Mouse (Mus musculus): ENCODE data around the gene St8sia4. TPM values are rescaled to one million over a fixed set of nuclear protein-coding genes. Genes with fewer than 3 reads are reported as not detected.
"Not testable (repeated sequence)": the region's sequence is repeated elsewhere in the genome, so short reads cannot be mapped to it uniquely, and the experiment has no call there.

St8sia4 gene
- total RNA-seq, 2 experiments from 2014 or later: 2.1 to 2.3 TPM

GRCm38 (mm10) chr1:95598108-95598507 lies 69.3 kb downstream of the St8sia4 start:
- intact Hi-C loops (cut with DNase I): no loop called here

GRCm38 (mm10) chr1:95596825-95597224 lies 70.5 kb downstream of the St8sia4 start:
- no peak for DNase-seq
- intact Hi-C loops (cut with DNase I): no loop called here

More at GRCm38 (mm10) chr1:95598108-95598507, 69.3 kb downstream of the St8sia4 start:
- DNase-seq: no peak

GRCm38 (mm10) chr1:95591101-95591500 lies 76.3 kb downstream of the St8sia4 start:
- intact Hi-C loops (cut with DNase I): no loop called here
- no peak for DNase-seq

GRCm38 (mm10) chr1:95590108-95590507 lies 77.3 kb downstream of the St8sia4 start:
- DNase-seq: no peak
- intact Hi-C loops (cut with DNase I): no loop called here

- no peak for DNase-seq
- intact Hi-C loops (cut with DNase I): no loop called here
Observed at GRCm38 (mm10) chr1:95589471-95589870, 77.9 kb downstream of the St8sia4 start.

GRCm38 (mm10) chr1:95583310-95583709 lies 84.1 kb downstream of the St8sia4 start:
- intact Hi-C loops (cut with DNase I): no loop called here
- no peak for DNase-seq

- DNase-seq: no peak
- intact Hi-C loops (cut with DNase I): no loop called here
Observed at GRCm38 (mm10) chr1:95582264-95582663, 85.1 kb downstream of the St8sia4 start.

- intact Hi-C loops (cut with DNase I): no loop called here
- DNase-seq: no peak
Observed at GRCm38 (mm10) chr1:95572619-95573540, 94.5 kb downstream of the St8sia4 start.

GRCm38 (mm10) chr1:95571106-95571505 lies 96.3 kb downstream of the St8sia4 start:
- DNase-seq: no peak
- intact Hi-C loops (cut with DNase I): no loop called here

GRCm38 (mm10) chr1:95554556-95554955 lies 112.8 kb downstream of the St8sia4 start:
- DNase-seq; intact Hi-C loops (cut with DNase I): not testable (repeated sequence)

GRCm38 (mm10) chr1:95541460-95541859 lies 125.9 kb downstream of the St8sia4 start:
- no peak for DNase-seq
- intact Hi-C loops (cut with DNase I): no loop called here

Data from gastrocnemius, postnatal 36 days (tissue).